Mouse (Mus musculus) midbrain, embryonic 12.5 days (tissue): ENCODE measurements around the gene Krt28. TPM values are rescaled to one million over a fixed set of nuclear protein-coding genes. Genes with fewer than 3 reads are reported as not detected.

Experiments used
- ATAC-seq: fragments of 200-750 bp; cut with Nextera tagmentation; 2 replicates; pipeline ENCODE4 v1.8.0; 2017; ENCODE audit warnings: low read depth, moderate TSS enrichment, moderate library complexity; ENCODE audit not compliant: low FRiP score
- H3K27ac ChIP-seq: fragments of 300-500 bp; sonication (generic); replicated peaks from 2 replicates; pipeline ENCODE4 v1.5.1; 2016; ENCODE audit warnings: mild to moderate bottlenecking
- H3K27me3 ChIP-seq: fragments of 300-500 bp; sonication (generic); 2 replicates; pipeline ENCODE4 v1.6.1; 2016; ENCODE audit warnings: mild to moderate bottlenecking
- H3K36me3 ChIP-seq: fragments of 300-500 bp; sonication (generic); 2 replicates; pipeline ENCODE4 v1.6.1; 2016
- H3K4me1 ChIP-seq: fragments of 300-500 bp; sonication (generic); 2 replicates; pipeline ENCODE4 v1.6.1; 2016
- H3K4me2 ChIP-seq: fragments of 300-500 bp; sonication (generic); replicated peaks from 2 replicates; pipeline ENCODE4 v1.6.1; 2016; ENCODE audit warnings: mild to moderate bottlenecking, moderate library complexity
- H3K4me3 ChIP-seq: fragments of 300-500 bp; sonication (generic); 2 replicates; pipeline ENCODE4 v1.5.1; 2016; ENCODE audit warnings: mild to moderate bottlenecking
- H3K9ac ChIP-seq: fragments of 300-500 bp; sonication (generic); replicated peaks from 2 replicates; pipeline ENCODE4 v1.6.1; 2016; ENCODE audit warnings: mild to moderate bottlenecking, moderate library complexity
- H3K9me3 ChIP-seq: fragments of 300-500 bp; sonication (generic); 2 replicates; pipeline ENCODE4 v1.6.1; 2016; ENCODE audit warnings: mild to moderate bottlenecking
- WGBS: fragments of 180-500 bp; shearing (Covaris S2); methylation state at CpG from one replicate; pipeline ENCODE4 v1.1.7; 2016; 5-methylcytosine and 5-hydroxymethylcytosine counted together
- polyA plus RNA-seq: library from polyadenylated mRNA; unstranded; fragments of >200 nt; fragmentation: Nextera tagmentation; extraction: Ambion mirVana; gene quantifications from 2 replicates; pipeline ENCODE4 v1.2.1, GENCODE M21; 2016

Gene Krt28
- polyA plus RNA-seq: 0.42 TPM in 1 of 2 replicates, not detected in the other

- H3K4me3 ChIP-seq: no peak within 1 kb of the TSS
- no peak for ATAC-seq
- H3K27me3 ChIP-seq: peaks cover 12% of the 10 kb centered on the region
- H3K9ac ChIP-seq: no peak within 1 kb of the TSS
- WGBS: 79% methylated on average over 13 of the region's 13 CpGs
- H3K4me1 ChIP-seq: no peaks in the 10 kb centered on the region
- H3K27ac ChIP-seq: no peak within 1 kb of the TSS
- H3K9me3 ChIP-seq: no peaks in the 10 kb centered on the region
- H3K36me3 ChIP-seq: no peaks in the 10 kb centered on the region
- H3K4me2 ChIP-seq: no peak within 1 kb of the TSS
Observed at GRCm38 (mm10) chr11:99374803-99375202, at the start of gene Krt28. Gene Krt28 (minus strand): TSS chr11:99374903.

GRCm38 (mm10) chr11:99422159-99422558 is 47.5 kb upstream of the Krt28 start, which contains the start of gene Krt12:
Gene Krt12 (minus strand): TSS chr11:99422259.
- ATAC-seq: no peak
- Histone ChIP-seq H3K4me3 (no peak within 1 kb of the TSS), H3K9ac (no peak within 1 kb of the TSS), H3K27me3 (peaks cover 9% of the 10 kb centered on the region; the same call in 1 of the 2 replicates), H3K9me3 (no peaks in the 10 kb centered on the region), H3K4me1 (no peaks in the 10 kb centered on the region), H3K4me2 (no peak within 1 kb of the TSS), H3K27ac (no peak within 1 kb of the TSS), H3K36me3 (no peaks in the 10 kb centered on the region)
- WGBS: 91% methylated on average over 10 of the region's 10 CpGs

- Histone ChIP-seq H3K27ac (no peak overlapping the region), H3K4me1 (no peaks in the 10 kb centered on the region), H3K4me3 (no peak overlapping the region), H3K9ac (no peak overlapping the region), H3K9me3 (no peaks in the 10 kb centered on the region), H3K4me2 (no peak overlapping the region), H3K27me3 (0 out of 2 replicates have a peak, but pooled peaks cover 3% of the 10 kb centered on the region), H3K36me3 (no peaks in the 10 kb centered on the region)
- ATAC-seq: no peak
- 61% methylated on average over 10 of the region's 10 CpGs for WGBS
Observed at GRCm38 (mm10) chr11:99420586-99420985, 45.9 kb upstream of the Krt28 start.

GRCm38 (mm10) chr11:99417819-99418218 is 43.1 kb upstream of the Krt28 start:
- no peaks in the 10 kb centered on the region for H3K36me3 ChIP-seq
- no peak overlapping the region for H3K9ac ChIP-seq
- no peak overlapping the region for H3K27ac ChIP-seq
- no peak overlapping the region for H3K4me2 ChIP-seq
- no peak overlapping the region for H3K4me3 ChIP-seq
- ATAC-seq: no peak
- H3K27me3 ChIP-seq: no peaks in the 10 kb centered on the region
- H3K9me3 ChIP-seq: no peaks in the 10 kb centered on the region
- no peaks in the 10 kb centered on the region for H3K4me1 ChIP-seq
- 68% methylated on average over 16 of the region's 16 CpGs for WGBS

- no peak overlapping the region for H3K27ac ChIP-seq
- no peaks in the 10 kb centered on the region for H3K4me1 ChIP-seq
- H3K27me3 ChIP-seq: no peaks in the 10 kb centered on the region
- WGBS: 85% methylated on average over 13 of the region's 13 CpGs
- H3K4me2 ChIP-seq: no peak overlapping the region
- no peaks in the 10 kb centered on the region for H3K9me3 ChIP-seq
- no peak for ATAC-seq
- H3K36me3 ChIP-seq: no peaks in the 10 kb centered on the region
- no peak overlapping the region for H3K9ac ChIP-seq
- H3K4me3 ChIP-seq: no peak overlapping the region
Observed at GRCm38 (mm10) chr11:99416902-99417301, 42.2 kb upstream of the Krt28 start.

DNA sequence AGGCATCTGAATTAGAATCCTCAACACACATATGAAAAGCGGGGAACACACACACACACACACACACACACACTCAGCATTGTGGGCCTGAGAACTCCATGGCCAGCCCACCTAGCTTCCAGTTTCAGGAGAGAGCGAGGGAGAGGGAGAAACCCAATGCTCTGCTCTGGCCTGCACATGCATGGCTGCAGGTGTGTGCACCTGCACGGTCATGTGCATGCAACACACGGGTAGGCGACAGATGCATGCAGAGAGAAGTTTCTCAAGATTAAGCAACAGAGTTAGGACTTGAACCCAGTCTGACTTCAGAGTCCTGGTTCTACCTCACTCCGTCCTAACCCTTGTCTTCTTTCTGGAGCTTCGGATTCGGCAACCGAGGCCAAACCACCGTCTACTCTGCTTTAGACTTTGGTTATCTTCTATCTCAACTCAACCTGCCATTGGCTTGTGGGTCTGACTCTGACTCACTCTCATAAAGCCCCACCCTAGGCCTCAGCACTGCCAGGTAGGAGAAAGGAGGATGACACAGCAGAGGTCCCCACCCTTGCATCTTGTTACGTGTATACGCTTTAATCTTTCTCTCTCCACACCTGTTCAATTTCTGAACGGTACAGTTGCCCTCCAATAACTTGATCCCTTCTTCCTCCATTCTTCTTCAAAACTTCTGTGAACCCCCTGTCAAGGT is 39.9 kb upstream of the Krt28 start:
- Histone ChIP-seq H3K9me3 (no peaks in the 10 kb centered on the region), H3K9ac (no peak overlapping the region), H3K27ac (no peak overlapping the region), H3K4me2 (no peak overlapping the region), H3K27me3 (no peaks in the 10 kb centered on the region), H3K36me3 (no peaks in the 10 kb centered on the region), H3K4me3 (no peak overlapping the region), H3K4me1 (no peaks in the 10 kb centered on the region)
- 94% methylated on average over 13 of the region's 13 CpGs for WGBS
- ATAC-seq: no peak

DNA sequence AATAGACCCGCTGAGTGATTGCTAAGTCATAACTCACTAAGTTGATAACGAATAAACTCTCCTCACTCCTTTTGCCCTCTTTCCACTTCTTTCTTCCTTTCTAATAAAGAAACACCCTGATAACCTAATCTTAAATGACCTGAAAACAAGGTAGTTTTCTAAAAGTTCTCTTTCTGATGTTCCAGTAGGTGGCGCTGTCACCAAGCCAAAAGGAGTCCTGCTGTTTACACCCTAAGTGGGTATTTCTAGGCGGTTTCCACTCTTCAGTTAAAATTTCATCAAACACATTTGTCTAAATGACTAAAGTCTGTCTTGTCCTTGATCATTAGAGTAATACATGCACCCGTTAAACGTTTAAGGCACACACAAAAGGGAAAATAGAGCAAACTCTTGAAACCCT is 38.5 kb upstream of the Krt28 start:
- Histone ChIP-seq H3K4me2 (no peak overlapping the region), H3K27me3 (no peaks in the 10 kb centered on the region), H3K4me3 (no peak overlapping the region), H3K9ac (no peak overlapping the region), H3K36me3 (no peaks in the 10 kb centered on the region), H3K9me3 (no peaks in the 10 kb centered on the region), H3K4me1 (no peaks in the 10 kb centered on the region), H3K27ac (no peak overlapping the region)
- 26% methylated on average over 6 of the region's 6 CpGs for WGBS
- ATAC-seq: no peak

GRCm38 (mm10) chr11:99406186-99406585 is 31.5 kb upstream of the Krt28 start:
- 81% methylated on average over 10 of the region's 10 CpGs for WGBS

DNA sequence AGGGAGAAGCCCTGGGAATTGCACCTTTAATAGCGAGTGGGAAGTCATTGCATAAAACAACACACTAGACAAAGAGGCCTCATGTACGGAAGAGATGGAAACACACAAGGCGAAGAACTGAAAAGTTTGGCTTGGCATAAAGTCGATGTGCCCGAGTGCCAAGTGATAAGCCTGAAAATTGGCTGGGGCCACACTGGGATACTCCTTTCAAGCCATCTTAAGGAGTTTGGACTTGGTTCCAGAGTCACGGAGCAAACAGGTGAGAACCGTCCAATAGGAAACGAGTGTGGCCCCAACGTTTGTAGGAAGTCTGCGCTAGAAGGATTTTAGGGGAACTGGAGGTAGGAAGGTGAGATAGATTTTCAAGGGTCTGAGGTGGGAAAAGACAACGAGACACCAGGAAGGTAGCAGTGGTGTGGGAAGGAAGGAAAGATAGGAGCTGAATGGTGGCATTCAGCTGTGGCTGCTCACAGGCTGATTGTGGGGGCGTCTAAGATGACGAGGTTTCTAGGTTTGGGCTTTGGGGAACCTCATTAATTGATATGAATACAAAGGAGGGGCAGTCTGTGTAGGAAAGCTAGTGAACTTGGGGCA is 25.4 kb upstream of the Krt28 start:
- Histone ChIP-seq H3K4me1 (peaks cover 13% of the 10 kb centered on the region), H3K27ac (no peak overlapping the region), H3K36me3 (no peaks in the 10 kb centered on the region), H3K4me3 (no peak overlapping the region), H3K9ac (no peak overlapping the region), H3K27me3 (peaks cover 18% of the 10 kb centered on the region), H3K9me3 (no peaks in the 10 kb centered on the region), H3K4me2 (no peak overlapping the region)
- no peak for ATAC-seq
- 90% methylated on average over 13 of the region's 13 CpGs for WGBS

More at GRCm38 (mm10) chr11:99406186-99406585, 31.5 kb upstream of the Krt28 start:
- Histone ChIP-seq H3K9ac (no peak overlapping the region), H3K4me3 (no peak overlapping the region), H3K36me3 (no peaks in the 10 kb centered on the region), H3K27me3 (no peaks in the 10 kb centered on the region), H3K9me3 (no peaks in the 10 kb centered on the region), H3K4me1 (no peaks in the 10 kb centered on the region), H3K4me2 (no peak overlapping the region), H3K27ac (no peak overlapping the region)
- ATAC-seq: no peak

DNA sequence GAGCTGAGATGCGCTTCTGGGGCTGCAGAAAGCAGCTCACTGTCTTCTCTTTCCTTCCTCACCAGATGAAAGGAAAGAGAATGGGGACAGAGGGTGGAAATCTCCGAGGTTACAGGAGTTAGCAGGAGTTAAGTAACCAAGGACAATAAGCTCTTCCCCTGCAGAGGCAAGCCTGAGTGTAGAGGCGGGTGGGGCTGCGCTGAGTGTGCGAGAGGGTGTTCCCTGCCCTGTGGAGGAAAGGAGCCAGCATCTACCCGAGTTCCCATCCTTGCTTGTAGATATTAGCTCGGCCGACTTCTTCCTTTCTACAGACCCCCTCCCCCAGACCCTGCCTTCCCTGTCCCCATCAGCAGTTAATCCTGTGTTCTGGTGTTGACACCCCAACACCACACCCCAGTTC is 24.1 kb upstream of the Krt28 start:
- Histone ChIP-seq H3K27me3 (peaks cover 18% of the 10 kb centered on the region), H3K27ac (no peak overlapping the region), H3K9me3 (no peaks in the 10 kb centered on the region), H3K9ac (no peak overlapping the region), H3K4me3 (no peak overlapping the region), H3K36me3 (no peaks in the 10 kb centered on the region), H3K4me2 (no peak overlapping the region), H3K4me1 (peaks cover 13% of the 10 kb centered on the region)
- 48% methylated on average over 8 of the region's 8 CpGs for WGBS
- ATAC-seq: no peak

DNA sequence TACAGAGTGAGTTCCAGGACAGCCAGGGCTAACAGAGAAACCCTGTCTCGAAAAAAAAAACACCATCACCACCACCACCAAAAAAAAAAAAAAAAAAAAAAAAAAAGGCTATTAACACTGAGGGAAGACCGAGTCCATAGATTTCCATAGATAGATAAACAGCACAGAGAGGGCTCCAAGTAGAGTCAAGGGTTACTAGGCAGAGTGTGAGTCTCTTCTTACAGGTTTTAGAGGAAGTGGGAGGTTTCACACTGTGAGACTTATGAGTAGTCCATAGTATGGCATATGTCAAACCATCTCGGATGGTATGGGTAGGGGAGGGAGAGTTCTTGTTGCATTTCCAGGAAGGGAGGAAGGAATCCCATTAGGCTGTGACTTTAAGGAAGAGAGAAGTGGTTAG is 23.4 kb upstream of the Krt28 start:
- Histone ChIP-seq H3K4me3 (no peak overlapping the region), H3K36me3 (no peaks in the 10 kb centered on the region), H3K9me3 (no peaks in the 10 kb centered on the region), H3K9ac (no peak overlapping the region), H3K27me3 (peaks cover 18% of the 10 kb centered on the region), H3K27ac (no peak overlapping the region), H3K4me2 (no peak overlapping the region), H3K4me1 (peaks cover 13% of the 10 kb centered on the region)
- 82% methylated on average over 3 of the region's 3 CpGs for WGBS
- no peak for ATAC-seq

DNA sequence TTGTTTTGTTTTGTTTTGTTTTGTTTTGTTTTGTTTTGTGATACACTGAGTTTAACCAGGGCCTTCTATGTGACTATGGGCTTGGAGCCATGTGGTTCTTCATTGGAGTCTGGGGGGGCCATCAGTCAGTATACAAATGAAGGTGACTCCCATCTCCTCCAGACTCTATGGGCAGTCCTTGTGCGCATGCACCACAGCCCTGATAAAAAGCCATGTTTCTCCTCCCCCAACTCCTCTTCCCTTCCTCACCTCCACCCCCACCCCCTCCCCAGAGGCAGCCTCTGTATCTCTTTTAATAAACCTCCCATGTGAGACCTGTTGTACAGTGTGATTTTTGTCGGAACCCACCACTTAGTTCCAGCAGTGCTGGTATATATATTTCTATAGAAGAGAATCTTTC is 22.0 kb upstream of the Krt28 start:
- Histone ChIP-seq H3K4me2 (no peak overlapping the region), H3K27ac (no peak overlapping the region), H3K9me3 (no peaks in the 10 kb centered on the region), H3K27me3 (peaks cover 18% of the 10 kb centered on the region), H3K36me3 (no peaks in the 10 kb centered on the region), H3K4me1 (peaks cover 13% of the 10 kb centered on the region), H3K9ac (no peak overlapping the region), H3K4me3 (no peak overlapping the region)
- no peak for ATAC-seq
- WGBS: 83% methylated on average over 2 of the region's 2 CpGs
